Mouse (Mus musculus) spleen, postnatal 14 days (tissue): ENCODE data around the gene Erc2.

ENCODE experiments used
- DNase-seq, 2 experiments: peaks; one replicate each; pipeline ENCODE4 v3.0.0; 2021 to 2022; ENCODE audit warnings: low spot score in 2 of 2

Gene Erc2

GRCm38 (mm10) chr14:27775367-27775766, 153.1 kb downstream of the Erc2 start:
- DNase-seq: no peak

DNA sequence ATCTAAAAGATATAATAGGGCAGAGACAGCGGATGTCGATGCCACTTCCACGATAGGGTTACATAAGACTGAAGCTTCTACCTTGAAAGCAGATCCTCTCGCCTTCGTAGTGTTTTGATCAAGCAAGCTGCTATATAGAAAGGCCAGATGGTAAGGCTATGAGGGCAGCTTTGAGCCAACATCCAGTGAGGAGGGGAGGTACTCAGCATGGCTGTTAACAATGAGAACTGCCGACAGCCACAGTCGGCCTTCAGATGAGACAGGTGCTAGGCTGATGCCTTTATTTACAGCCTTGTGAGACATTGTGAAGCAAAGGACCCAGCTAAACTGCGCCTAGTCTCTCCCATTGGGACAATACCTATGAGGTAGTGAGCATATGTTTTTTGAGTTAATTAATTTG, 156.3 kb downstream of the Erc2 start:
- no peak for DNase-seq

- DNase-seq: no peak
Measured at GRCm38 (mm10) chr14:27778982-27779701, 156.9 kb downstream of the Erc2 start.

DNA sequence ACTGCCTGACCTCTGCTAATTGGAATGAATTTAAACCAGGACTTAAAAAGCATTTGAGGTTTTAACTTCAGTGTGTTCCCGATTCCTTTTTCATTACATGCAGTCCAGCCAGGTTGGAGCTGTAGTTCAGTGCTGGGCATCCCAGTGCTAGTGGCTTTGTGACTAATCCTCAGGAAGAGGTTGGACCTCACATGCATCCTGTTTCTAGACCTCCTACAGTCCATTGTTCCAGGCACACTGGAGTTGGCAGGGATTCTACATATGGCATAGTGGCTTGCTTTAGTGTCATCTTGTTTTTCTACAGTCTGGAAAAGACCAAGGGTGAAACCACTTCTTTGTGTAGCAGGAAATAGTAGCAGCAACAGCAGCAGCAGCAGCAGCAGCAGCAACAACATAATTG, 159.0 kb downstream of the Erc2 start:
- DNase-seq: no peak

- no peak for DNase-seq
Measured at GRCm38 (mm10) chr14:27784826-27785225, 162.6 kb downstream of the Erc2 start.

DNA sequence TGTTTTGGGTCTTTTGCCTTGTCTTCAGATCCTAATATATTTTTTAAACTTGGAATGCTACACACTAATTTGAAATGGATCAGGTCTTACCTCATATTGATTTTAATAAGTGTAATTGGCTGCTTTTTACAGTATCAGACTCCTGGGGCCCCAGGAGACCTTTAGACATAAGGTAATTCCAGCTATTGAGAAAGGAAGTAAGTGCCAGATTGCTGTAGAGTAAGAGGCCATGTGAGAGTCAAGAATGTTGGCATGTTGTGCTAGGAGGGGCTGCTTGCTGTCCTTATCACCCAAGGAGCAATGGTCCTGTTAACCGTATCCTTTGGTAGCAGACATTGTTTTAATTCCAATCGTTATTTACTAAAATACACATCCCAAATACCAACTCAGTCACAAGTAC, 163.3 kb downstream of the Erc2 start:
- no peak for DNase-seq

GRCm38 (mm10) chr14:27789066-27789898, 167.1 kb downstream of the Erc2 start:
- no peak for DNase-seq

DNA sequence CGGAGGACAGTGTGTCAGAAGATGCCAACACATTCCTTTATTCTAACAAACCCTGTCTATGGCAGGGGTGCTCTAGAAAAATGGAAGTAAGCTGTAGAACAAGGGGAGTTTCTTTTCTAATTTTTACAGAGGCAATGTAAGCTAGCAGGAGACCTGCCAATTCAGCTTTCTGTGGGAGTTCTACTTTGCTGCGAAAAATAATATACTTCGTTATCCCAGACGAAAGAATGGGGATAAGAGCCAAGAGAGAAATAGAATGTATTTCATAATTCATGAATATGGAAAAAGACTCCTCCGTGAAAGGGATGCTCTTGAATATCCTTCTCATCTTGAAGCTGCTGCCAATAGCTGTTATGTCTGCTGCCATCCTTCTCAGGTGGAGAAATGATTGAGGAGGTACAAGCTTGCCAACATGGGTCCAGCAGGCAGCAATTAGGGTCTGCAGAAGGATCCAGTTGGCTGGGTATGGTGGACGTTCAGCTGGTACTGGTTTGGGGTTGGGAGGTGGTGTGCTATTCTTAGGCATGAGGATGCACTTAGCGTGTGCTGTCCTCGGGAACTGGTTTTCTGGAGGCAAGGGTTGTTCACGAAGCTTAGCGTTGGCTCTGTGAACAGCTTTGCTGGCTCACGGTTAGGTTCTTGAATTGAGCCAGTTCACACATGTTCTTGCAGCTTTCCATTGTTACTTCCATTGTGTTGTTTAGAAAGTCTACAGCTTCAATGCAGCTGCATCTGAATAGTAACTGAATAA, 176.1 kb downstream of the Erc2 start:
- DNase-seq: no peak

DNA sequence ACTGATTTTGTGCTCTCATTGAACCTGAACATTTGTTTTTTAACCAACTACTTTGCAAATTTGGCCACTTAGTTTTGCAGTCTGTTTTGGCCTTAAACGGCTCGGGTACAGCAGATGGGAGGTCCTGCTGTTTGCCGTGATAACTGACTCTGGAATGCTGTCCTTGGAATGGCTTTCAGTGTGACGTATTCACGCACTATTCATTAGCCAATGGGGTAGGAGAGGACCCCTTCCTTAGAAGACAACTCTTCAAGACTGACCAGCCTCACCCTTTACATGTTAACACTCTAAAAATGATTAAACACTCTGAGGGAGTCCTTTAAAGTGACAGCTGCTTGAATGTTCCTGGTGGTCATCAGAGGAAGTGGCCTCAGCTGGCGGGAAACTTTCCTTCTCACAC, 178.5 kb downstream of the Erc2 start:
- DNase-seq: no peak

GRCm38 (mm10) chr14:27803961-27804360, 181.7 kb downstream of the Erc2 start:
- DNase-seq: no peak

DNA sequence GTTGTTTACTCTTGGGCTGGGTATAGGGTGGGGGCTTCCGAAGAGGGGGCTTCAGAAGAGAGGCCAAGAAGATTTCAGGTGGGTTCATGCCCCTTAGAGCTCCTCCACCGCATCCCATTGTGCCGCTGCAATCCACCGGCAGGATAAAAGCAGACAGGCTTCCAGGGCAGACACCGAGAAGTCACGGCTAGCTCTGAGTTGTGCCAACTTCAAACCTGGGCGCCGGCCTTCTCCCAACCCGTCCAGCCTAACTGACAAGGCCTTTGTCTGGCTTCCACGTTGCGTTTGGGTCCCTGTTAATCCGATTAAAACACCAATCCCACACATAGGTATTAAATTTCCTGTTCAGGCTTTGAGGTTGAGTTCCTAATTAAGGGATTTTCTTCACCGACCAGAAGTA, 182.8 kb downstream of the Erc2 start:
- DNase-seq: no peak

DNA sequence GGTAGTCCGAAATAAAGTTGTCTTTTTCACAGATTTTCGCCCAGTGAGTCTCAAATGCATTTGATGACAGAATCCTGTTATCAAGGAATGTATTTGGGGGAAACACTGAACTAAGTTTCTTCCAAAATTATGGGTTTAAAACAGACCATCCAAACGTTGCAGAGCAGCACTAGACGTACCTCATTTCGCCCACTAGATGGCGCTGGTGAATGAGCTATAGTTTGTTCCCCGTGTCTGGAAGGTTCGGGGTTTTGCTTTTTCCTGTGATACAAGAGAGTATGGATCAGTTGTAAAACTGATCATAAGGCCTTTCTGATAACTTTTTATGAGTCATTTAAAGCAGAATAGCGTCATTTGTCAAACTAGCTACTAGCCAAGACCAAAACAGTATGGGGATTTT, 185.9 kb downstream of the Erc2 start:
- DNase-seq: no peak

- no peak for DNase-seq
Measured at GRCm38 (mm10) chr14:27808523-27809114, 186.4 kb downstream of the Erc2 start.

DNA sequence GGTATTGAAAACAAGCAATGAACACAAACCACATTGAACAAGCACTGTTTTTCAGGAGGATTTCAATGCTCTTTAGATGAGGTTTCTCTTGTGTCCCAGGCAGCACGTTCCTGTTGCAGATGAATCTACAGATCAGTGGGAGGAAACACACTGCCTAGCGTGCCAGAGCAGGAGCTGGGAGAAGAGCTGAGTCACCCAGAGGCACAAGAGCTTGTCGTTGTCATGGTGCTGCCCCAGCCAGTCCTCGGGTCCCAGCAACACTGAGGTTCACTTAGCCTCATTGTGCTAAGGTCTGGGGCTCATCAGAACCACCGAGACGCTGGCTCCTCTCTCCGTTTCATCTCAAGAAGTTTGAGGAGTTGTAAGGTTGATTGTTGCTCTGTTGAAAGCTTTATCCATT, 188.6 kb downstream of the Erc2 start:
- no peak for DNase-seq

GRCm38 (mm10) chr14:27811649-27812048, 189.4 kb downstream of the Erc2 start:
- no peak for DNase-seq

DNA sequence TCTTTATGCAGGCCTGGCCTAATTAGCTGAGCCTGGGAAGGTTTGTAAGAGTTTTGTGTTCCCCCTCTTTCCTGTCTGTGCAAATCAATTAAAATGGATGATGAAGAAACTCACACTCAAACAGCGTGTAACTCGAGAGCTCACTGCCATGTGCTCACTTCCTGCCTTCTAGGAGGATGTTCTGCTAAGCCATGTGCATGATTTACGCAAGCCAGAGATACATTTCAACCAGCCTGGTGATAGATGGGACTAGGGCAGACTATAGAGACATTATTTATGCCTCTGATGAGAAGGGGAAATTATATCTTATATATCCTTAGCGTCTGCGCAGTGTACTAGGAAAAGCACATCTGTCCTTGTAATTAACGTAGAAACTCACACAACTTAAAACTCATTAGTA, 193.5 kb downstream of the Erc2 start:
- no peak for DNase-seq

- no peak for DNase-seq
Measured at GRCm38 (mm10) chr14:27818986-27819385, 196.8 kb downstream of the Erc2 start.

- DNase-seq: no peak
Measured at GRCm38 (mm10) chr14:27821801-27822200, 199.6 kb downstream of the Erc2 start.

DNA sequence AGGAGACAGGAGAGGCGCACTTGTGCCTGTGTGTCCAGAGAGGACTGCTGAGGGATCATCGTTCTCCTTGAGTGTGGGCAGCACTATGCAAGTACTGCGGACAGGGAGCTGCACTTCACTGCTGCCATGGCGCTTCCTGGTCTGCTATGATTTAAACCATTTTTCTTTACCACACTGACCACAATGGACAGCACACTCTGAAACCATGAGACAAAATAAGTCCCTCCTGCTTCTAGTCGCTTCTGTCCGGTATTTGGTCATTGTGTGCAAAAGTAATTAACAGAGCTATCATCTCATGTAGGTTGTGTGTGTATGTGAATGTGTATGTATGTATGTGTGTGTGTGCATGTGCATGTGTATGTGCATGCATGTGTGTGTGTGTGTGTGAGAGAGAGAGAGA, 200.3 kb downstream of the Erc2 start:
- no peak for DNase-seq

GRCm38 (mm10) chr14:27823048-27823447, 200.8 kb downstream of the Erc2 start:
- DNase-seq: no peak

DNA sequence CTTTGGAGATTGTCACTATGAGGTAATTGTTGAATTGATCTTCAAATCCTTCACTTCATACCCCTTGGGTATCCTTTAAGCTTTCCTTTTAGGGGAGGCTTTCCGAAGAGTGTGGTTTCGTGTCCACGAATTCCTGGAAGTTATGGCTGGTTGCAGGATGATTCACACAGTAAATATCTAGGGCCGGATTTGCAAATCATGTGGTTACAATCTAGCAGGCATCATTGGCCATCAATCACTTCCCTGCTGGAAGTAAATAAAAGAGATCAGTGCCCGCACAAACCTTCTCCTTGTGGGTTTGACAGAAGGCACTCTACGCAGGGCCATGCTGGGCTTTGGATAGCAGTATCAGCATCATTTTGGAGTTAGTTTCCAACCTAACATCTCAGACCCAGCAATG, 201.7 kb downstream of the Erc2 start:
- DNase-seq: no peak

DNA sequence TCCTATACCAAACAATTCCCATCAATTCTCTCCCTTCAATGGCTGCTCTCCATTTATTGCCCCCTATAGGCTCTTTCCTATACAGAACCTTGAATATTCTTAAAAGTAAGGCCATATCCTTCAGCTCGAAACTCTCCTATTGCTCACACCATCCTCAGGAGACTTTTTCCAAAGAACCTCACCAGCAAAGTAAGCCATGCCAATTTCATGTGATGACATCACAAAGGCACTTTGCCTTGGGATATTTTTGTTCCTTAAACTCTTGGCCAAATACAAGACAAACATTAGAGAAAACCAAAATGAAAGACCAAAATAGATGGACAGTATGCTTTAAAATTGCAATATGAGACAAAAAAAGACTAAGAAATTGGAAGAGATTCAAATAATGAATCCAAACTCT, 204.6 kb downstream of the Erc2 start:
- no peak for DNase-seq
